Mouse (Mus musculus): ENCODE data around the gene Adprm.

GRCm38 (mm10) chr11:67076781-67077180, 24.4 kb upstream of the Adprm start:
- TF ChIP-seq ZNF384 (IDR thresholded peaks at IDR 0.05; ENCODE audit: low read depth, low read length) (no peak), MAFK (IDR thresholded peaks at IDR 0.05; ENCODE audit: insufficient read depth, low read depth, low read length) (no peak), ZC3H11A (IDR thresholded peaks at IDR 0.05; ENCODE audit: borderline replicate concordance, low read depth, low read length) (no peak), HCFC1 (IDR thresholded peaks at IDR 0.05; ENCODE audit: borderline replicate concordance, insufficient read depth, low read length) (no peak)
